In the genomic region with DNA sequence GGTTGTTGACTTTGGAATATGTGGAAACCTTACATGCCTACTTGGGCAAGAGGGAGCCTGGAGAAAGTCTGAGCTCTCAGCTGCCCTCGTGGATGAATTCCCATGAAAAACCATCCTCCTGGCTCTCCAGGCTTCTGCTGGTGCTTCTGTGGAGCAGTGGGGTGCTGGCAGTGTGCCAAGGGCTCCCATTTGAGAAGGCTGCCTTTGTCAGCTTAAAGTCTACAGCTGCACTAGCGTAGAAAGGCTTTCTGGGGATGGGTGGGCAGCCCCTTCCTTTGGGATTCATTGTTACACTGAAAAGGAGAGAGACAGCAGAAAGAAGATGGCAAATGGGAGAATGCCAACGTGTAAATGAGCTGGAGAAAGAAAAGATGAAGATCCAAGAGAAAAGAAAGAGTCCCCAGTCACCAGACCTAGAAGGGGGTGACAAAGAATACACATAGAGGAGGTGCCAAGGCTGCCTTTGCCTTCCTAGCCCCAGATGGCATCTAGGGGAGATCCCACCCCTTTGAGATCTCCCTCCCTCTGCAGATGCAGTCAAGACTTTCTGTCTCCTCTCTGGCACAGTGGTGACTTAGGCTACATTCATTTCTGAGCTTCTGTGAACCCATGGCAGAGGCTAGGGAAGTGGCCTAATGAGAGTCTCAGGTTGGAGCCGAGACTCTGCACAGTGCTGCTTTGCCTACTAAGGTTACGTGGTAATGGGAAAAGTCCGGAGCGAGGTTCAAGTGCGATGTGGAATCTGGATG, we compare ENCODE assay signal across 17 mouse cellular contexts.
DNase-seq lines count a peak whose midpoint lies in the region; ATAC-seq and TF ChIP-seq lines count a peak whose summit lies in the region.
"Had no signal": no experiment of that assay in that cellular context is flagged by ENCODE, and none has a peak within 500 bp of the region (broad histone marks: within the 10 kb centered on the region; RNA-seq: fewer than 3 reads in every experiment).

No protein-coding gene starts in this region.

- H3K9ac ChIP-seq in forebrain, embryonic 15.5 days (replicated peaks): no peak overlapping the region
- no peak overlapping the region for H3K9ac ChIP-seq in forebrain, embryonic 11.5 days (ENCODE audit: low read length)
- no peak overlapping the region for H3K9ac ChIP-seq in lung, embryonic 14.5 days
- H3K9ac ChIP-seq in forebrain, postnatal 0 days: no peak overlapping the region
- H3K9ac ChIP-seq: midbrain, embryonic 12.5 days; neural tube, embryonic 12.5 days had no signal

- no peak for DNase-seq in forebrain, embryonic 11.5 days (ENCODE audit: low spot score)
- peak; percentile 28 for DNase-seq in lung, embryonic 14.5 days
- no peak for DNase-seq in lung, postnatal 4 days
- DNase-seq in brain, adult 2 months (ENCODE audit: low read depth, low spot score): peak; percentile 58
- DNase-seq in forebrain, postnatal 0 days: peak; percentile 57
- DNase-seq: adrenal gland, postnatal 14 days; embryo, embryonic 11 days; heart, postnatal 4 days; kidney, adult 2 months; liver; lung, postnatal 10 days; thymus, adult 2 months had no signal

- peak; percentile 85 for ATAC-seq in forebrain, embryonic 15.5 days (replicated peaks)
- ATAC-seq in forebrain, embryonic 11.5 days (replicated peaks; ENCODE audit: low FRiP score): no peak
- no peak for ATAC-seq in lung, embryonic 14.5 days (ENCODE audit: insufficient read depth)
- ATAC-seq in forebrain, postnatal 0 days: peak; percentile 77
- no peak for ATAC-seq in megakaryocyte, adult 5-6 weeks (ENCODE audit: poor library complexity, severe bottlenecking)

- H3K4me2 ChIP-seq in forebrain, embryonic 15.5 days (replicated peaks): no peak overlapping the region
- no peak overlapping the region for H3K4me2 ChIP-seq in forebrain, embryonic 11.5 days (ENCODE audit: low read depth, low read length, severe bottlenecking)
- no peak overlapping the region for H3K4me2 ChIP-seq in lung, embryonic 14.5 days
- no peak overlapping the region for H3K4me2 ChIP-seq in forebrain, postnatal 0 days (ENCODE audit: low read depth)
- H3K4me2 ChIP-seq: heart, embryonic 11.5 days; midbrain, embryonic 12.5 days; neural tube, embryonic 12.5 days had no signal

- H3K9me3 ChIP-seq in forebrain, embryonic 15.5 days: no peaks in the 10 kb centered on the region
- no peaks in the 10 kb centered on the region for H3K9me3 ChIP-seq in forebrain, embryonic 11.5 days (ENCODE audit: control insufficient read depth, low read length)
- no peaks in the 10 kb centered on the region for H3K9me3 ChIP-seq in lung, embryonic 14.5 days (ENCODE audit: low read depth, low read length)
- H3K9me3 ChIP-seq in forebrain, postnatal 0 days (ENCODE audit: low read length): no peaks in the 10 kb centered on the region
- H3K9me3 ChIP-seq: midbrain, embryonic 12.5 days; neural tube, embryonic 12.5 days had no signal

- no peaks in the 10 kb centered on the region for H3K27me3 ChIP-seq in forebrain, embryonic 15.5 days
- H3K27me3 ChIP-seq in forebrain, embryonic 11.5 days (ENCODE audit: control insufficient read depth, insufficient read depth, low read length): no peaks in the 10 kb centered on the region
- H3K27me3 ChIP-seq in lung, embryonic 14.5 days (ENCODE audit: insufficient read depth, low read length): no peaks in the 10 kb centered on the region
- no peaks in the 10 kb centered on the region for H3K27me3 ChIP-seq in forebrain, postnatal 0 days (ENCODE audit: insufficient read depth, low read length)
- H3K27me3 ChIP-seq: midbrain, embryonic 12.5 days; neural tube, embryonic 12.5 days had no signal

- H3K4me3 ChIP-seq in forebrain, embryonic 15.5 days: no peak overlapping the region
- H3K4me3 ChIP-seq in forebrain, embryonic 11.5 days (ENCODE audit: low read depth, low read length): no peak overlapping the region
- H3K4me3 ChIP-seq in lung, embryonic 14.5 days (ENCODE audit: low read depth, low read length): no peak overlapping the region
- H3K4me3 ChIP-seq in forebrain, postnatal 0 days (ENCODE audit: low read depth, low read length): no peak overlapping the region
- H3K4me3 ChIP-seq: midbrain, embryonic 12.5 days; neural tube, embryonic 12.5 days had no signal

- H3K4me1 ChIP-seq in forebrain, embryonic 15.5 days: peaks cover 4% of the 10 kb centered on the region; the same call in 1 of the 2 replicates
- no peaks in the 10 kb centered on the region for H3K4me1 ChIP-seq in forebrain, embryonic 11.5 days (replicated peaks; ENCODE audit: control insufficient read depth, insufficient read depth, low read length)
- no peaks in the 10 kb centered on the region for H3K4me1 ChIP-seq in lung, embryonic 14.5 days (ENCODE audit: insufficient read depth)
- no peaks in the 10 kb centered on the region for H3K4me1 ChIP-seq in forebrain, postnatal 0 days (ENCODE audit: insufficient read depth)
- H3K4me1 ChIP-seq: midbrain, embryonic 12.5 days; neural tube, embryonic 12.5 days had no signal

- 65% methylated on average over 8 of the region's 8 CpGs for WGBS in forebrain, embryonic 15.5 days
- WGBS in forebrain, embryonic 11.5 days: 83% methylated on average over 8 of the region's 8 CpGs
- WGBS in lung, embryonic 14.5 days: 65% methylated on average over 8 of the region's 8 CpGs
- 66% methylated on average over 8 of the region's 8 CpGs for WGBS in forebrain, postnatal 0 days

- H3K36me3 ChIP-seq in forebrain, embryonic 15.5 days: no peaks in the 10 kb centered on the region
- no peaks in the 10 kb centered on the region for H3K36me3 ChIP-seq in forebrain, embryonic 11.5 days (ENCODE audit: control insufficient read depth, insufficient read depth, low read length)
- no peaks in the 10 kb centered on the region for H3K36me3 ChIP-seq in lung, embryonic 14.5 days (ENCODE audit: insufficient read depth)
- H3K36me3 ChIP-seq in forebrain, postnatal 0 days (ENCODE audit: insufficient read depth): no peaks in the 10 kb centered on the region
- H3K36me3 ChIP-seq: midbrain, embryonic 12.5 days; neural tube, embryonic 12.5 days had no signal

- no peak for TF ChIP-seq CTCF in lung, embryonic 14.5 days (IDR thresholded peaks at IDR 0.05; ENCODE audit: low read depth)
- TF ChIP-seq CTCF in forebrain, postnatal 0 days (IDR thresholded peaks at IDR 0.05; ENCODE audit: low read depth): no peak

- peak overlapping the region; percentile 46; the same call in 1 of the 2 replicates for H3K27ac ChIP-seq in forebrain, embryonic 15.5 days (replicated peaks)
- no peak overlapping the region for H3K27ac ChIP-seq in forebrain, embryonic 11.5 days (ENCODE audit: low read depth, low read length)
- H3K27ac ChIP-seq in lung, embryonic 14.5 days (ENCODE audit: low read depth): no peak overlapping the region
- H3K27ac ChIP-seq in forebrain, postnatal 0 days (ENCODE audit: low read depth, low read length): no peak overlapping the region
- H3K27ac ChIP-seq: midbrain, embryonic 12.5 days; neural tube, embryonic 12.5 days had no signal

Comparison
In these comparisons a context has a peak if more than half of its experiments do, and no peak if none do; other contexts are left out.
1. ATAC-seq: peak in forebrain, embryonic 15.5 days (single experiment) and forebrain, postnatal 0 days (single experiment); none in forebrain, embryonic 11.5 days (single experiment), lung, embryonic 14.5 days (single experiment) and megakaryocyte, adult 5-6 weeks (single experiment).
2. DNase-seq: peak in lung, embryonic 14.5 days (single experiment), brain, adult 2 months (single experiment) and forebrain, postnatal 0 days (single experiment); none in forebrain, embryonic 11.5 days (single experiment) and lung, postnatal 4 days (0 of 2).